ENCODE assay signal across 11 mouse cellular contexts in genomic region chr5:24392724-24393123, GRCm38 (mm10). TPM values are rescaled to one million over a fixed set of nuclear protein-coding genes. Genes with fewer than 3 reads are reported as not detected.
A peak's percentile ranks its signal among the peaks of the same experiment; 100 is the strongest.
DNase-seq lines count a peak whose midpoint lies in the region; ATAC-seq and TF ChIP-seq lines count a peak whose summit lies in the region.
"Had no signal": no experiment of that assay in that cellular context is flagged by ENCODE, and none has a peak within 500 bp of the region (broad histone marks: within the 10 kb centered on the region; RNA-seq: fewer than 3 reads in every experiment).

No protein-coding gene starts in this region.

- no peak overlapping the region for H3K4me3 ChIP-seq in bone marrow macrophage, adult 2 months (ENCODE audit: insufficient read depth, low read length)
- no peak overlapping the region for H3K4me3 ChIP-seq in stomach, postnatal 0 days (ENCODE audit: low read depth, low read length)
- H3K4me3 ChIP-seq: liver, embryonic 12.5 days; midbrain, embryonic 13.5 days had no signal

- H3K9me3 ChIP-seq in stomach, postnatal 0 days (ENCODE audit: control insufficient read depth, low read length) = no peaks in the 10 kb centered on the region
- H3K9me3 ChIP-seq: liver, embryonic 12.5 days; midbrain, embryonic 13.5 days had no signal

- 48% methylated on average over 7 of the region's 7 CpGs for WGBS in stomach, postnatal 0 days

- intact Hi-C loops in heart, postnatal 14 days (cut with DNase I) = loop anchor here (1.0 to 2.0 kb wide), 2 partner anchors 31 to 56 kb away; no protein-coding TSS in a partner anchor

- peak; percentile 35 for ATAC-seq in stomach, postnatal 0 days (ENCODE audit: low FRiP score, low TSS enrichment)
- ATAC-seq: forebrain, postnatal 0 days; liver, embryonic 12.5 days; midbrain, embryonic 13.5 days had no signal

- no peak for TF ChIP-seq EP300 in stomach, postnatal 0 days (optimal IDR thresholded peaks at IDR 0.05)

- no peak overlapping the region for H3K9ac ChIP-seq in stomach, postnatal 0 days (ENCODE audit: low read length)
- H3K9ac ChIP-seq: forebrain, postnatal 0 days; liver, embryonic 12.5 days; midbrain, embryonic 13.5 days had no signal

- TF ChIP-seq CTCF in bone marrow macrophage, adult 2 months (IDR thresholded peaks at IDR 0.05; ENCODE audit: low read depth, low read length) = no peak
- no peak for TF ChIP-seq CTCF in stomach, postnatal 0 days (IDR thresholded peaks at IDR 0.05; ENCODE audit: low read depth)

- no peaks in the 10 kb centered on the region; the same call in 1 of the 2 replicates for H3K27me3 ChIP-seq in stomach, postnatal 0 days (ENCODE audit: control insufficient read depth, insufficient read depth, low read length)
- H3K27me3 ChIP-seq: CH12.LX had no signal

- peak overlapping the region; percentile 14; the same call in 1 of the 2 replicates for H3K27ac ChIP-seq in bone marrow macrophage, adult 2 months (ENCODE audit: insufficient read depth, low read depth, low read length)
- no peak overlapping the region; the same call in 1 of the 2 replicates for H3K27ac ChIP-seq in stomach, postnatal 0 days (replicated peaks)
- H3K27ac ChIP-seq: midbrain, embryonic 13.5 days had no signal

- no peak overlapping the region for H3K4me2 ChIP-seq in stomach, postnatal 0 days (replicated peaks; ENCODE audit: low read depth)
- H3K4me2 ChIP-seq: midbrain, embryonic 13.5 days had no signal

- no peaks in the 10 kb centered on the region for H3K36me3 ChIP-seq in stomach, postnatal 0 days (ENCODE audit: control insufficient read depth, insufficient read depth, low read length)
- H3K36me3 ChIP-seq: midbrain, embryonic 13.5 days had no signal

- peak; percentile 94 for DNase-seq in heart, adult 11 months
- no peak for DNase-seq in heart, postnatal 14 days
- peak; percentile 34 to 67 for DNase-seq in urinary bladder, adult 18-20 months (ENCODE audit: low spot score in 2 of 2)
- DNase-seq in urinary bladder, postnatal 10 days (ENCODE audit: low spot score) = no peak
- peak; percentile 61 for DNase-seq in stomach, postnatal 0 days (ENCODE audit: low spot score)
- DNase-seq in lung, postnatal 14 days = no peak

- no peak for TF ChIP-seq POLR2A in bone marrow macrophage, adult 2 months (IDR thresholded peaks at IDR 0.05; ENCODE audit: borderline replicate concordance, low read depth, low read length)

- peaks cover 34% of the 10 kb centered on the region for H3K4me1 ChIP-seq in bone marrow macrophage, adult 2 months (ENCODE audit: control insufficient read depth, insufficient read depth, low read length)
- no peaks in the 10 kb centered on the region for H3K4me1 ChIP-seq in stomach, postnatal 0 days (replicated peaks; ENCODE audit: control insufficient read depth, insufficient read depth)

RNA-seq across cellular contexts. Expression of gene Abcb8, which starts 0.7 kb away (rescaled TPM):
- total RNA-seq in heart, postnatal 14 days (2021) = 10 to 100 TPM; 81.9 to 87.0 TPM
- 16.8 and 24.1 TPM in 2 replicates for polyA plus RNA-seq in bone marrow macrophage, adult 2 months (2012; ENCODE audit: insufficient read depth, insufficient read length, missing spikeins)
- polyA plus RNA-seq in stomach, postnatal 0 days (2015; fragmentation: Nextera tagmentation; extraction: Ambion mirVana) = 29.3 and 30.2 TPM in 2 replicates

RNA-seq across cellular contexts. Expression of gene Atg9b, which starts 0.8 kb away (rescaled TPM):
- under 1 TPM; 0.41 to 0.45 TPM for total RNA-seq in heart, postnatal 14 days (2021)
- polyA plus RNA-seq in bone marrow macrophage, adult 2 months (2012; ENCODE audit: insufficient read depth, insufficient read length, missing spikeins) = 0.39 and 1.1 TPM in 2 replicates
- polyA plus RNA-seq in stomach, postnatal 0 days (2015; fragmentation: Nextera tagmentation; extraction: Ambion mirVana) = 4.1 and 5.8 TPM in 2 replicates

RNA-seq across cellular contexts. Expression of gene Asic3, which starts 20.5 kb away (rescaled TPM):
- under 1 TPM in 1 of 2 experiments, not detected in 1; 0.39 TPM for total RNA-seq in heart, postnatal 14 days (2021)
- not detected in 2 replicates for polyA plus RNA-seq in bone marrow macrophage, adult 2 months (2012; ENCODE audit: insufficient read depth, insufficient read length, missing spikeins)
- 0.10 TPM in 1 of 2 replicates, not detected in the other for polyA plus RNA-seq in stomach, postnatal 0 days (2015; fragmentation: Nextera tagmentation; extraction: Ambion mirVana)
- total RNA-seq: forebrain, postnatal 0 days had no signal
- polyA plus RNA-seq: liver, embryonic 12.5 days; midbrain, embryonic 13.5 days had no signal

RNA-seq across cellular contexts. Expression of gene Nos3, which starts 28.1 kb away (rescaled TPM):
- 10 to 100 TPM; 34.5 to 35.6 TPM for total RNA-seq in heart, postnatal 14 days (2021)
- not detected in 2 replicates for polyA plus RNA-seq in bone marrow macrophage, adult 2 months (2012; ENCODE audit: insufficient read depth, insufficient read length, missing spikeins)
- polyA plus RNA-seq in stomach, postnatal 0 days (2015; fragmentation: Nextera tagmentation; extraction: Ambion mirVana) = 3.1 and 3.2 TPM in 2 replicates

RNA-seq across cellular contexts. Expression of gene Cdk5, which starts 30.6 kb away (rescaled TPM):
- total RNA-seq in heart, postnatal 14 days (2021) = 10 to 100 TPM; 22.5 to 23.4 TPM
- 55.5 and 59.9 TPM in 2 replicates for polyA plus RNA-seq in bone marrow macrophage, adult 2 months (2012; ENCODE audit: insufficient read depth, insufficient read length, missing spikeins)
- 29.3 and 30.5 TPM in 2 replicates for polyA plus RNA-seq in stomach, postnatal 0 days (2015; fragmentation: Nextera tagmentation; extraction: Ambion mirVana)

Comparison
In these comparisons a context has a peak if more than half of its experiments do, and no peak if none do; other contexts are left out.
1. DNase-seq: peak in heart, adult 11 months (single experiment), urinary bladder, adult 18-20 months (2 of 2) and stomach, postnatal 0 days (single experiment); none in heart, postnatal 14 days (0 of 2), urinary bladder, postnatal 10 days (single experiment) and lung, postnatal 14 days (single experiment).